Mouse (Mus musculus) thymus, adult 2 months (tissue): ENCODE results near the gene Trim62.

Source experiments
- CTCF ChIP-seq: fragments of 200-500 bp; IDR thresholded peaks from 2 replicates; pipeline ENCODE4 v1.5.1; 2012; ENCODE audit warnings: mild to moderate bottlenecking, control low read depth, low read length, moderate library complexity, borderline replicate concordance; ENCODE audit not compliant: control insufficient read depth, poor library complexity, insufficient read depth; ENCODE audit errors: extremely low read depth
- POLR2A ChIP-seq: fragments of 200-500 bp; IDR thresholded peaks from 2 replicates; pipeline ENCODE4 v1.6.1; 2012; ENCODE audit warnings: mild to moderate bottlenecking, low read length, control low read depth, moderate library complexity; ENCODE audit not compliant: control insufficient read depth, poor library complexity, insufficient read depth; ENCODE audit errors: extremely low read depth

DNA sequence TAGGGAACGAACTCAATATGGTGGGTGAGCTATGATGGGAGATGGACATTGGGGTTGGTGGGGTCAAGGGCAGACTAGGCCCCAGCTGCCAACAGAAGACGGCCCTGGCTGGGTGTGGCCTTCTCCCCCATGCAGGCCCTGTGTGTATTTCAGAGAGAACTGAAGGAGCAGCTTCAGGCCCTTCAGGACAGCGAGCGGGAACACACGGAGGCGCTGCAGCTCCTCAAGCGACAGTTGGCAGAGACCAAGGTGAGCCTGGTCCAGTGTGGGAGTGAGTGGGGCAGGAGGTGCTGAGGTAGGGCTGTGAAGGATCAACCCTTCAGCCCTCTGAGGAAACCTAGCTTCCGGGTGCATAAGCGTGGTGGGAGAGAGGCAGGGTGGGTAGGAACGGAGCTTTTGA lies 13.3 kb downstream of the Trim62 start:
- TF ChIP-seq CTCF, result no peak
- TF ChIP-seq POLR2A, result no peak
